Mouse (Mus musculus) ES-Bruce4 (cell line): ENCODE results near the gene Hras.
A peak's percentile ranks its signal among the peaks of the same experiment; 100 is the strongest.

Source experiments
- CTCF ChIP-seq: IDR thresholded peaks from one replicate; pipeline ENCODE4 v1.8.1; 2011; ENCODE audit warnings: low read depth, low read length
- EP300 ChIP-seq: IDR thresholded peaks from 2 replicates; pipeline ENCODE4 v1.6.1; 2011; ENCODE audit warnings: low read depth, low read length; ENCODE audit not compliant: insufficient read depth
- POLR2A ChIP-seq: IDR thresholded peaks from one replicate; pipeline ENCODE4 v1.8.1; 2011; ENCODE audit warnings: low read length; ENCODE audit not compliant: insufficient read depth

DNA sequence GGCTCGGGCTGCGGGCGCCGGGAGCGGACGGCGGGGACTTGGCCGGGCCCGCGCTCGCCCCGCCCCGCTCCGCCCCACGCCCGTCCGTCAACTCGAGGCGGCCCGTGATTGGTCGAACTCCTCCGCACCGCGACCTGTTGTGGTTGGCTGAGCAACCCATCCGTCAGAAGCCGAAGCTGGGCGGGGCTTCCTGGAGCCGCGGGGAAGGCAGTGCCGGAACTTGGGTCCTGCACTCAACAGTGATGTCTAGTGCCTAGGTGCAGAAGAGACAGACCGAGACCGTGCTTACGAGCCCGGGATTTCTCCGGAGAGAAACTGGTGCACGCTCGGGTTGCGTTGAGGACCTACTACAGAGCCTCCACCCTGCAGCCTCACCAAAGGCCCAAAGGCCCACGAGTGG lies at the start of gene Hras, which contains the start of gene Lrrc56:
- peak; percentile 82 for TF ChIP-seq POLR2A
- TF ChIP-seq CTCF: no peak
- TF ChIP-seq EP300: no peak
